Mouse (Mus musculus) MEL (cell line): Measurements from ENCODE around the gene Afg1l. TPM values are rescaled to one million over a fixed set of nuclear protein-coding genes. Genes with fewer than 3 reads are reported as not detected.

Experiments
- DNase-seq: peaks from one replicate; pipeline ENCODE4 v3.0.0; 2011; ENCODE audit warnings: low read depth, low spot score
- H3K27ac ChIP-seq: 2 replicates; pipeline ENCODE4 v1.5.1; 2012; ENCODE audit warnings: low read depth, mild to moderate bottlenecking, control low read depth, low read length, moderate library complexity; ENCODE audit not compliant: control insufficient read depth
- H3K27me3 ChIP-seq, 2 experiments: fragments of 150-350 bp in 1 of 2; sonication (generic) in 1 of 2; 2 replicates each; pipeline ENCODE4 v1.6.1; 2012; ENCODE audit warnings: low read length in 2 of 2, mild to moderate bottlenecking in 2 of 2, improper control_type of control experiment in 1 of 2, moderate library complexity in 1 of 2; ENCODE audit not compliant: insufficient read depth in 2 of 2, control insufficient read depth in 1 of 2
- H3K36me3 ChIP-seq, 2 experiments: 2 replicates each; pipeline ENCODE4 v1.6.1; 2012 to 2014; ENCODE audit warnings: low read length in 2 of 2, improper control_type of control experiment in 1 of 2, inconsistent platforms in 1 of 2, mild to moderate bottlenecking in 1 of 2; ENCODE audit not compliant: insufficient read depth in 2 of 2, control insufficient read depth in 1 of 2
- H3K4me1 ChIP-seq, 2 experiments: fragments of 150-350 bp in 1 of 2; sonication (generic) in 1 of 2; 2 replicates each; pipeline ENCODE4 v1.6.1; 2012; ENCODE audit warnings: low read length in 2 of 2, improper control_type of control experiment in 1 of 2, mild to moderate bottlenecking in 1 of 2; ENCODE audit not compliant: insufficient read depth in 2 of 2, control insufficient read depth in 1 of 2
- H3K4me3 ChIP-seq, 2 experiments: fragments of 150-350 bp in 1 of 2; sonication (generic) in 1 of 2; 2 replicates each; pipeline ENCODE4 v1.5.1; 2012; ENCODE audit warnings: low read depth in 2 of 2, low read length in 2 of 2, mild to moderate bottlenecking in 2 of 2, moderate library complexity in 2 of 2, control low read depth in 1 of 2, improper control_type of control experiment in 1 of 2; ENCODE audit not compliant: control insufficient read depth in 1 of 2, insufficient read depth in 1 of 2
- H3K79me2 ChIP-seq: 2 replicates; pipeline ENCODE4 v1.6.1; 2012; ENCODE audit warnings: mild to moderate bottlenecking, low read length, moderate library complexity; ENCODE audit not compliant: control insufficient read depth, poor library complexity, insufficient read depth
- H3K9ac ChIP-seq: 2 replicates; pipeline ENCODE4 v1.6.1; 2012; ENCODE audit warnings: low read depth, mild to moderate bottlenecking, control low read depth, low read length, moderate library complexity; ENCODE audit not compliant: control insufficient read depth, poor library complexity, severe bottlenecking
- H3K9me3 ChIP-seq: fragments of 150-350 bp; sonication (generic); replicated peaks from 2 replicates; pipeline ENCODE4 v1.6.1; 2012; ENCODE audit warnings: mild to moderate bottlenecking, low read length, improper control_type of control experiment, moderate library complexity; ENCODE audit not compliant: insufficient read depth
- BHLHE40 ChIP-seq: IDR thresholded peaks from 2 replicates; pipeline ENCODE4 v1.6.1; 2012; ENCODE audit warnings: low read depth, mild to moderate bottlenecking, inconsistent platforms, low read length, improper control_type of control experiment, borderline replicate concordance
- CHD2 ChIP-seq: IDR thresholded peaks from 2 replicates; pipeline ENCODE4 v1.6.1; 2011; ENCODE audit warnings: low read length, improper control_type of control experiment
- E2F4 ChIP-seq: IDR thresholded peaks from 2 replicates; pipeline ENCODE4 v1.6.1; 2011; ENCODE audit warnings: low read depth, low read length, improper control_type of control experiment, borderline replicate concordance
- ELF1 ChIP-seq: IDR thresholded peaks from 2 replicates; pipeline ENCODE4 v1.6.1; 2014; ENCODE audit warnings: low read depth, mild to moderate bottlenecking, inconsistent platforms, low read length, improper control_type of control experiment, moderate library complexity
- EP300 ChIP-seq, 2 experiments: IDR thresholded peaks; 2 replicates each; pipeline ENCODE4 v1.6.1; 2011; ENCODE audit warnings: improper control_type of control experiment in 2 of 2, low read length in 2 of 2, low read depth in 1 of 2, mild to moderate bottlenecking in 1 of 2
- GABPA ChIP-seq: IDR thresholded peaks from 2 replicates; pipeline ENCODE4 v1.6.1; 2012; ENCODE audit warnings: low read depth, mild to moderate bottlenecking, inconsistent platforms, low read length, improper control_type of control experiment, moderate library complexity
- HCFC1 ChIP-seq: IDR thresholded peaks from 2 replicates; pipeline ENCODE4 v1.6.1; 2012; ENCODE audit warnings: low read depth, mild to moderate bottlenecking, inconsistent platforms, low read length, improper control_type of control experiment, moderate library complexity
- JUND ChIP-seq: IDR thresholded peaks from 2 replicates; pipeline ENCODE4 v1.6.1; 2011; ENCODE audit warnings: low read depth, mild to moderate bottlenecking, improper control_type of control experiment, low read length
- KAT2A ChIP-seq: conservative IDR thresholded peaks from 2 replicates; pipeline ENCODE4 v1.6.1; 2012; ENCODE audit warnings: low read depth, low read length, improper control_type of control experiment, inconsistent platforms
- MAFK ChIP-seq: IDR thresholded peaks from 2 replicates; pipeline ENCODE4 v1.6.1; 2011; ENCODE audit warnings: low read depth, mild to moderate bottlenecking, low read length, improper control_type of control experiment, borderline replicate concordance
- MAZ ChIP-seq: IDR thresholded peaks from 2 replicates; pipeline ENCODE4 v1.6.1; 2012; ENCODE audit warnings: low read depth, mild to moderate bottlenecking, inconsistent platforms, low read length, improper control_type of control experiment
- MEF2A ChIP-seq: IDR thresholded peaks from 2 replicates; pipeline ENCODE4 v1.6.1; 2014; ENCODE audit warnings: low read depth, mild to moderate bottlenecking, inconsistent platforms, low read length, improper control_type of control experiment; ENCODE audit not compliant: poor library complexity, insufficient replicate concordance, severe bottlenecking; ENCODE audit errors: extremely low read depth
- MXI1 ChIP-seq: IDR thresholded peaks from 2 replicates; pipeline ENCODE4 v1.6.1; 2011; ENCODE audit warnings: mild to moderate bottlenecking, low read depth, low read length, improper control_type of control experiment
- MYC ChIP-seq: IDR thresholded peaks from 2 replicates; pipeline ENCODE4 v1.6.1; 2011; ENCODE audit warnings: low read depth, mild to moderate bottlenecking, low read length, improper control_type of control experiment, moderate library complexity
- POLR2AphosphoS2 ChIP-seq: IDR thresholded peaks from 2 replicates; pipeline ENCODE4 v1.6.1; 2011; ENCODE audit warnings: low read length, improper control_type of control experiment
- POLR2AphosphoS5 ChIP-seq: IDR thresholded peaks from 2 replicates; pipeline ENCODE4 v1.6.1; 2012; ENCODE audit warnings: low read depth, borderline replicate concordance, mild to moderate bottlenecking, inconsistent platforms, low read length, moderate library complexity, mixed read lengths
- RAD21 ChIP-seq: IDR thresholded peaks from 2 replicates; pipeline ENCODE4 v1.6.1; 2011; ENCODE audit warnings: mild to moderate bottlenecking, low read depth, low read length, improper control_type of control experiment
- SIN3A ChIP-seq: IDR thresholded peaks from 2 replicates; pipeline ENCODE4 v1.6.1; 2012; ENCODE audit warnings: low read length, improper control_type of control experiment, inconsistent platforms
- TAL1 ChIP-seq: IDR thresholded peaks from 2 replicates; pipeline ENCODE4 v1.6.1; 2012; ENCODE audit warnings: mild to moderate bottlenecking, inconsistent platforms, low read length, moderate library complexity, mixed read lengths
- TCF12 ChIP-seq: IDR thresholded peaks from 2 replicates; pipeline ENCODE4 v1.6.1; 2014; ENCODE audit warnings: low read depth, mild to moderate bottlenecking, inconsistent platforms, low read length, improper control_type of control experiment, moderate library complexity
- UBTF ChIP-seq: IDR thresholded peaks from 2 replicates; pipeline ENCODE4 v1.6.1; 2012; ENCODE audit warnings: low read depth, mild to moderate bottlenecking, inconsistent platforms, low read length, improper control_type of control experiment, moderate library complexity, borderline replicate concordance; ENCODE audit not compliant: insufficient read depth
- USF1 ChIP-seq: IDR thresholded peaks from 2 replicates; pipeline ENCODE4 v1.6.1; 2014; ENCODE audit warnings: low read depth, mild to moderate bottlenecking, inconsistent platforms, low read length, improper control_type of control experiment, moderate library complexity
- USF2 ChIP-seq, 2 experiments: IDR thresholded peaks; 2 replicates each; pipeline ENCODE4 v1.6.1; 2011 to 2012; ENCODE audit warnings: improper control_type of control experiment in 2 of 2, low read length in 2 of 2, borderline replicate concordance in 1 of 2, inconsistent platforms in 1 of 2, low read depth in 1 of 2, mild to moderate bottlenecking in 1 of 2; ENCODE audit not compliant: insufficient read depth in 1 of 2
- ZNF384 ChIP-seq: IDR thresholded peaks from 2 replicates; pipeline ENCODE4 v1.6.1; 2012; ENCODE audit warnings: low read depth, mild to moderate bottlenecking, inconsistent platforms, low read length, improper control_type of control experiment
- polyA plus RNA-seq, 2 experiments: library from polyadenylated mRNA; stranded (reverse) in 1 of 2; unstranded in 1 of 2; fragments of >175 nt in 1 of 2; fragments of >200 nt in 1 of 2; gene quantifications; 2 replicates each; pipeline versions ENCODE4 v1.2.1 to v1.2.4; 2012; ENCODE audit warnings: low replicate concordance in 2 of 2, low read depth in 1 of 2; ENCODE audit not compliant: insufficient read length in 2 of 2, insufficient read depth in 1 of 2, missing spikeins in 1 of 2
- total RNA-seq: library from RNA; depleted of rRNA; stranded (reverse); fragments of 300-350 nt; gene quantifications from 2 replicates; pipeline ENCODE4 v1.2.3, GENCODE M21; 2012

Gene Afg1l
- total and polyA plus RNA-seq, 3 experiments, result 3.4 to 3.7 TPM; not detected in 1

DNA sequence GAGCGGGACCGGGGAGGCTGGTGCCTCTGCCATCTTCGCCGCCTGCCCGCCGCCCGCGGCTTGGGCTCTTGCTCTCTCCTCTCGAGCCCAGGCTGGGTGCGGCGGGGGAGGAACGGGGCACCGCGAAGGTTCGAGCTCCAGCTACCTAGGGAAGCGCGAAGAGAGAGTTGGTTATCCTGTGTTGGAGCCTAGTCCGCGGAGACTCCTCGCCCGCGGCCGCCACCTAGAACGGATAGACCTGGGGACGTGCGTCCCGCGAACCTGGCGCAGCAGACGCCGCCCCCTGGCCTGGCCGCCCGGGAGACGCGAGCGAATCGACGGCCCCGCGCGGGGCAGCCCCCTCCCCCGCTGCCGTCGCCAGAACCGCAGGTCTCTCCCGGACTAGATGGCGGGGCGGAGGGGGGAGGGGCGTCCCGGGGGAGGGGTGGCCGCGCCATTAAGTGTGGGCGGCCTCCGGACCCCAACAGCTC is 202.9 kb downstream of the Afg1l start (continued):
- TF ChIP-seq POLR2AphosphoS2 (no peak), E2F4 (no peak)

DNA sequence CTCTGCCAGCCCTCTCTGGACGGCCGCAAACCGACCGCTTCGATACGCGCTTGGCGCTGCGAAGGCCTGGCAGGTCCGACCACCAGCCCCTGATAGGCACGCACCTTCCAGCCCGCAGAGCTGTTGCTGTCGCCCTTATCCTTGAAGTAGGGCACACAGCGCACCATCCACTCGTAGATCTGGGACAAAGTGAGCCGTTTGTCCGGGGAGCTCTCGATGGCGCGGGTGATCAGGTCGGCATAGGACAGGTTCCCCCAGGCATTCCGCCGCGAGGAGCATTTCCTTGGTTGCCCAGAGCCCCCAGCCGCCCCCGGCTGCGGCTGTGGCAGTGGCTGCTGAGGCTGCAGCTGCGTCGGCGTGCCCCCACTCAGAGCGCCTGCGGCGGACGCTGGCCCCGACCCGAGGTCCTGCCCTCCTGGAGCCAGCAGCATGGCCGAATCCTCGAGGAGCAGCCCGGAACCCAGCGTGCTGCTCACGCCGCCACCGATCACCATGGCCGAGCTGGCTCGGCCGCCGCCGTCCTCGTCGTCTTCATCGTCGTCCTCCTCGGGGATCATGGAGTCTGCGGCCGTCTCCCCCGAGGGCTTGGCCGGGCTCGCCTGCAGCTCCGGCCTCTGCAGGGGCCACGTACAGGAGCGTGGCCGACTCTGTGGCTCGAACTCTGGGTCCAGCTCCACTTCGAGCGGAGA is 203.5 kb downstream of the Afg1l start:
- peak; percentile 54 for DNase-seq
- no peaks in the 10 kb centered on the region for H3K9me3 ChIP-seq
- H3K4me3 ChIP-seq, result peak overlapping the region; percentile 67 to 91
- peak overlapping the region; percentile 89 for H3K9ac ChIP-seq
- peaks cover 0 to 30% of the 10 kb centered on the region in 2 experiments; a peak in 3 of 4 replicates for H3K36me3 ChIP-seq
- H3K4me1 ChIP-seq, result peaks cover 24 to 30% of the 10 kb centered on the region in 2 experiments
- TF ChIP-seq MXI1 (peak; percentile 67; the same call in 1 of the 2 replicates), TAL1 (no peak)
- H3K27ac ChIP-seq, result peak overlapping the region; percentile 96
- no peaks in the 10 kb centered on the region for H3K27me3 ChIP-seq
- H3K79me2 ChIP-seq, result peaks cover 34% of the 10 kb centered on the region

DNA sequence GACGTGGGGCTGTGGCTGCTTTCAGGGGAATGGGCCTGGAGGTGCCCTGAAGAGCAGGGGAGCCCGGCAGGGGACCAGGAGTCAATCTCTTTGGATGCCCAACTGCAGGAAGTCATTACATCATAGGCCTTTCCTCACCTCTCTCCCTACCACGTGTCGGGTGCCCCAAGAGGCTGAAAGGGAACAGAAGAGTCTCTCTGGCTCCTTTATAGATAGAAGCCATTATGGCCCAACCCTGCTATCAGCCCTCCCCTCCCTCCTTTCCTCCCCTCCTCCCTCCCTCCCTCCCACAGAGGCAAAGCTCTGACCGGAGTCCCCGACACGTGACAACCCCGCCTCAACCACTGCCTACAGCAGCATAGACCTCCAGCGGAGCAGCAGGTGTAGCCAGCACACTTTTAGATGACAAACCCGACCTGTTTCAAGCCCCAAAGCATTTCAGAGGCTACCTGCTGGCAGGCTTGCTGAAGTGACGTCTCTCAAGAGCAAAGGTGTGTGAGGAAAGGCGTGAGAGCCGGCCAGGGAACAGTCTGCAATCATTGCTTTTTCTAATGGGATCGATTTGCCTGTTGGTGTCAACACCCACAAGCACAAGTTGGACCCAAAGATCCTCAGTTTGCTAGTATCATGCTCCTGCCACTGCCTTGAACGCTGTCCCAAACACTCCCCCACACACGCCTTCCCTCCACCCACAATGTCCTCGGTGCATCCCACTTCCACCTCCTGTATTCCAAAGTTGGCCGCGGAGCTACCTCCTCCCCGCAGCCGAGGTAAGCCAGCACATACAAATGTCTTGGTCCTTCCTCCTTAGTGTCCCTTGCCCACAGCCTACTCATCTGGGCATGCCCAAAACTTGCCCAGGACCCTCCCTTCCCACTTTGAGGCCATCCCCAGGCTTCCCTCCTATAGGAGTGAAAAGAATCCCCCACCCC is 204.3 kb downstream of the Afg1l start:
- Histone ChIP-seq H3K4me1 (peaks cover 26 to 36% of the 10 kb centered on the region in 2 experiments), H3K9ac (peak overlapping the region; percentile 89), H3K79me2 (peaks cover 41% of the 10 kb centered on the region), H3K27me3 (no peaks in the 10 kb centered on the region), H3K27ac (peak overlapping the region; percentile 96), H3K4me3 (peak overlapping the region; percentile 67 to 91), H3K9me3 (no peaks in the 10 kb centered on the region), H3K36me3 (peaks cover 0 to 39% of the 10 kb centered on the region in 2 experiments; a peak in 3 of 4 replicates)
- peak; percentile 85 for DNase-seq
- TF ChIP-seq CHD2 (no peak), MYC (peak; percentile 89), ELF1 (no peak), HCFC1 (no peak), BHLHE40 (peak; percentile 86), MAZ (peak; percentile 82; the same call in 1 of the 2 replicates), POLR2AphosphoS5 (no peak), KAT2A (no peak), SIN3A (peak; percentile 88), EP300 (IDR thresholded peaks at IDR 0.05; ENCODE audit: low read depth in 1 of 2, low read length in 2 of 2) (no peak), MEF2A (no peak), GABPA (no peak), MXI1 (peak; percentile 71), TAL1 (no peak), MAFK (no peak), USF2 (IDR thresholded peaks at IDR 0.05; ENCODE audit: borderline replicate concordance in 1 of 2, insufficient read depth in 1 of 2, low read depth in 1 of 2, low read length in 2 of 2) (peak in 1 of 2 experiments; percentile 60; a peak in 1 of 4 replicates), JUND (no peak), USF1 (peak; percentile 93), ZNF384 (no peak), UBTF (no peak), POLR2AphosphoS2 (no peak), RAD21 (no peak; the same call in 1 of the 2 replicates), TCF12 (peak; percentile 24; the same call in 1 of the 2 replicates)
